Mouse (Mus musculus) C2C12 (cell line): ENCODE measurements at regions not wholly inside any gene's neighbourhood (a gene's known extent, or its start where the extent isn't known, plus 50 kb on each side); places are given as distances from the start of the nearest gene placed in this dataset.
A peak's percentile ranks its signal among the peaks of the same experiment; 100 is the strongest.

ENCODE experiments used
- CTCF ChIP-seq: IDR thresholded peaks from one replicate; pipeline ENCODE4 v1.5.1; 2011; ENCODE audit not compliant: control insufficient read depth, insufficient read depth, insufficient read length
- FOSL1 ChIP-seq: IDR thresholded peaks from one replicate; pipeline ENCODE4 v1.8.0; 2011; ENCODE audit warnings: mild to moderate bottlenecking, low read length; ENCODE audit not compliant: poor library complexity, insufficient read depth, severe bottlenecking
- MAX ChIP-seq: IDR thresholded peaks from one replicate; pipeline ENCODE4 v1.6.1; 2011; ENCODE audit warnings: mild to moderate bottlenecking, control low read depth
- USF1 ChIP-seq: IDR thresholded peaks from one replicate; pipeline ENCODE4 v1.6.1; 2011; ENCODE audit warnings: low read depth, mild to moderate bottlenecking, control low read depth, moderate library complexity

GRCm38 (mm10) chr2:161185122-161185521 is 76.2 kb upstream of the Chd6 start:
- peak; percentile 15 for TF ChIP-seq CTCF
- no peak for TF ChIP-seq FOSL1
- no peak for TF ChIP-seq MAX
- no peak for TF ChIP-seq USF1
